Mouse (Mus musculus) olfactory bulb, adult 2 months (tissue): ENCODE measurements at regions not wholly inside any gene's neighbourhood (a gene's known extent, or its start where the extent isn't known, plus 50 kb on each side); places are given as distances from the start of the nearest gene placed in this dataset.

Experiments used
- CTCF ChIP-seq: fragments of 200-500 bp; IDR thresholded peaks from 2 replicates; pipeline ENCODE4 v1.5.1; 2012; ENCODE audit warnings: low read depth, mild to moderate bottlenecking, low read length, moderate library complexity; ENCODE audit not compliant: insufficient read depth
- POLR2A ChIP-seq: fragments of 200-500 bp; IDR thresholded peaks from 2 replicates; pipeline ENCODE4 v1.6.1; 2012; ENCODE audit warnings: mild to moderate bottlenecking, low read depth, low read length, moderate library complexity; ENCODE audit not compliant: insufficient read depth

DNA sequence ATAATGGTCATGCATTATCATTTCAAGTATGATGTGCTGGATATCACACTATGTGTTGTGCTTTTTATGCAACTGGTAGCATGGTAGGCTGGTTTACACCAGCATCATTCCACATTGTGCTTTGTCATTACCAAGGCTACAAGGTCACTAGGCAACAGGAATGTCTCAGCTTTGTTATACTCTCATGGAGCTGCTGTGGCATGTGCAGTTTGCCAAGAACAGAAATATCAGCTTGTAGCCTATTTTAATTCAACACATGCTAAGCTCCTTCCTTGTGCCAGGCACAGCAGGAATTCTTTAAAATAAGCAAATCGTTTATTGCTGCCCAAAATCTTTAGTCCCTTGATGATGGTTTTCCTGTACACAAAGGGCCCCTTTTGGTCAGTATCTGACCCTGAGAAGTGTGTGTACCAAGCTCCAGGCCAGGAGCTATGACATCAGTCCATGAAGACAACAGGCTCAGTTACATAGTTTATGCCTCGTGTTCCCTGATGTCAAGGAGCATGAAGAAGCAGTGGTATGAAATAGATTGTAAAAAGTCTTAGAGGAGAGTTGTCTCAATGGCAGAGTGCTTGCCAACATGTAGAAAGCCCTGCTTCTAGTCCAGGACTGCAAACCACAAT lies 314.0 kb upstream of the Cdyl start:
- TF ChIP-seq CTCF = no peak
- TF ChIP-seq POLR2A = no peak
